Mouse (Mus musculus): ENCODE results near the gene Arid5b.

GRCm38 (mm10) chr10:68320496-68320895, 42.0 kb upstream of the Arid5b start:
- no peak for TF ChIP-seq POLR2A (IDR thresholded peaks at IDR 0.05; ENCODE audit: low read depth, low read length)
- TF ChIP-seq CTCF (conservative IDR thresholded peaks at IDR 0.05; ENCODE audit: insufficient read depth, insufficient read length, low read depth, low read length): no peak

All from kidney, adult 2 months (tissue).